In genomic region chr9:24378848-24379247, GRCm38 (mm10) we compare ENCODE assay signal across 12 mouse cellular contexts.
DNase-seq lines count a peak whose midpoint lies in the region; ATAC-seq and TF ChIP-seq lines count a peak whose summit lies in the region.
"Had no signal": no experiment of that assay in that cellular context is flagged by ENCODE, and none has a peak within 500 bp of the region (broad histone marks: within the 10 kb centered on the region; RNA-seq: fewer than 3 reads in every experiment).

No protein-coding gene starts in this region.

- H3K27me3 ChIP-seq in hindbrain, embryonic 11.5 days (ENCODE audit: control insufficient read depth, insufficient read depth, low read length), result no peaks in the 10 kb centered on the region
- H3K27me3 ChIP-seq in hindbrain, embryonic 12.5 days, result no peaks in the 10 kb centered on the region
- H3K27me3 ChIP-seq in kidney, embryonic 15.5 days, result no peaks in the 10 kb centered on the region
- no peaks in the 10 kb centered on the region for H3K27me3 ChIP-seq in liver, postnatal 0 days (ENCODE audit: insufficient read depth, low read length)
- H3K27me3 ChIP-seq in liver, embryonic 12.5 days (replicated peaks), result no peaks in the 10 kb centered on the region
- H3K27me3 ChIP-seq: embryonic facial prominence, embryonic 13.5 days; embryonic facial prominence, embryonic 15.5 days; forebrain, embryonic 12.5 days had no signal

- no peak overlapping the region for H3K9ac ChIP-seq in hindbrain, embryonic 11.5 days (ENCODE audit: low read depth, low read length)
- no peak overlapping the region for H3K9ac ChIP-seq in hindbrain, embryonic 12.5 days
- H3K9ac ChIP-seq in kidney, embryonic 15.5 days, result no peak overlapping the region
- no peak overlapping the region for H3K9ac ChIP-seq in liver, postnatal 0 days (replicated peaks)
- H3K9ac ChIP-seq in liver, embryonic 12.5 days, result no peak overlapping the region
- H3K9ac ChIP-seq: embryonic facial prominence, embryonic 13.5 days; embryonic facial prominence, embryonic 15.5 days; forebrain, embryonic 12.5 days had no signal

- WGBS in hindbrain, embryonic 11.5 days, result 87% methylated on average over 2 of the region's 2 CpGs
- WGBS in hindbrain, embryonic 12.5 days, result 84% methylated on average over 2 of the region's 2 CpGs
- 93% methylated on average over 2 of the region's 2 CpGs for WGBS in kidney, embryonic 15.5 days
- WGBS in liver, postnatal 0 days (ENCODE audit: insufficient replicate concordance), result 77% methylated on average over 2 of the region's 2 CpGs
- 79% methylated on average over 2 of the region's 2 CpGs for WGBS in liver, embryonic 12.5 days (ENCODE audit: insufficient replicate concordance)

- no peak overlapping the region for H3K4me3 ChIP-seq in hindbrain, embryonic 11.5 days (ENCODE audit: low read depth, low read length)
- H3K4me3 ChIP-seq in hindbrain, embryonic 12.5 days, result no peak overlapping the region
- H3K4me3 ChIP-seq in kidney, embryonic 15.5 days (replicated peaks), result no peak overlapping the region
- H3K4me3 ChIP-seq in liver, postnatal 0 days (ENCODE audit: low read depth, low read length), result no peak overlapping the region
- no peak overlapping the region for H3K4me3 ChIP-seq in liver, embryonic 12.5 days
- H3K4me3 ChIP-seq: embryonic facial prominence, embryonic 13.5 days; embryonic facial prominence, embryonic 15.5 days; erythroblast, embryonic 14.5 days; forebrain, embryonic 10.5 days; forebrain, embryonic 12.5 days had no signal

- H3K4me2 ChIP-seq in hindbrain, embryonic 11.5 days (replicated peaks; ENCODE audit: low read depth, low read length), result no peak overlapping the region
- no peak overlapping the region for H3K4me2 ChIP-seq in hindbrain, embryonic 12.5 days (replicated peaks)
- no peak overlapping the region for H3K4me2 ChIP-seq in kidney, embryonic 15.5 days
- no peak overlapping the region for H3K4me2 ChIP-seq in liver, postnatal 0 days (ENCODE audit: low read depth, low read length)
- no peak overlapping the region for H3K4me2 ChIP-seq in liver, embryonic 12.5 days
- H3K4me2 ChIP-seq: embryonic facial prominence, embryonic 13.5 days; embryonic facial prominence, embryonic 15.5 days; forebrain, embryonic 12.5 days had no signal

- ATAC-seq in hindbrain, embryonic 11.5 days (ENCODE audit: low FRiP score), result no peak
- ATAC-seq in hindbrain, embryonic 12.5 days (ENCODE audit: low FRiP score), result no peak
- no peak for ATAC-seq in kidney, embryonic 15.5 days (replicated peaks; ENCODE audit: low FRiP score)
- ATAC-seq in liver, postnatal 0 days, result peak; percentile 78
- no peak for ATAC-seq in liver, embryonic 12.5 days
- ATAC-seq: forebrain, embryonic 14.5 days had no signal

- TF ChIP-seq EP300 in liver, postnatal 0 days (IDR thresholded peaks at IDR 0.05; ENCODE audit: low read depth), result no peak

- DNase-seq in hindbrain, embryonic 11.5 days (ENCODE audit: low spot score), result no peak
- DNase-seq in kidney, adult 9 months, result peak; percentile 1
- DNase-seq in liver, postnatal 0 days, result peak; percentile 18

- no peaks in the 10 kb centered on the region for H3K9me3 ChIP-seq in hindbrain, embryonic 11.5 days (ENCODE audit: control insufficient read depth, low read length)
- no peaks in the 10 kb centered on the region for H3K9me3 ChIP-seq in hindbrain, embryonic 12.5 days (replicated peaks)
- H3K9me3 ChIP-seq in kidney, embryonic 15.5 days (replicated peaks), result no peaks in the 10 kb centered on the region
- no peaks in the 10 kb centered on the region for H3K9me3 ChIP-seq in liver, postnatal 0 days (ENCODE audit: low read length)
- H3K9me3 ChIP-seq in liver, embryonic 12.5 days (replicated peaks), result no peaks in the 10 kb centered on the region
- H3K9me3 ChIP-seq: embryonic facial prominence, embryonic 13.5 days; embryonic facial prominence, embryonic 15.5 days; forebrain, embryonic 10.5 days; forebrain, embryonic 12.5 days had no signal

- TF ChIP-seq CTCF in liver, postnatal 0 days (IDR thresholded peaks at IDR 0.05; ENCODE audit: low read depth), result no peak

- 0 out of 2 replicates have a peak overlapping the region, but pooled peaks have one; percentile 31 for H3K27ac ChIP-seq in hindbrain, embryonic 11.5 days (ENCODE audit: low read depth, low read length)
- no peak overlapping the region for H3K27ac ChIP-seq in hindbrain, embryonic 12.5 days
- H3K27ac ChIP-seq in kidney, embryonic 15.5 days, result no peak overlapping the region
- H3K27ac ChIP-seq in liver, postnatal 0 days (ENCODE audit: low read depth), result no peak overlapping the region
- H3K27ac ChIP-seq in liver, embryonic 12.5 days, result no peak overlapping the region
- H3K27ac ChIP-seq: embryonic facial prominence, embryonic 13.5 days; embryonic facial prominence, embryonic 15.5 days; forebrain, embryonic 10.5 days; forebrain, embryonic 12.5 days had no signal

- H3K4me1 ChIP-seq in hindbrain, embryonic 11.5 days (replicated peaks; ENCODE audit: control insufficient read depth, insufficient read depth, low read length), result no peaks in the 10 kb centered on the region
- 0 out of 2 replicates have a peak, but pooled peaks cover 5% of the 10 kb centered on the region for H3K4me1 ChIP-seq in hindbrain, embryonic 12.5 days
- H3K4me1 ChIP-seq in kidney, embryonic 15.5 days, result no peaks in the 10 kb centered on the region
- no peaks in the 10 kb centered on the region for H3K4me1 ChIP-seq in liver, postnatal 0 days (ENCODE audit: insufficient read depth)
- peaks cover 6% of the 10 kb centered on the region; the same call in 1 of the 2 replicates for H3K4me1 ChIP-seq in liver, embryonic 12.5 days
- H3K4me1 ChIP-seq: embryonic facial prominence, embryonic 13.5 days; embryonic facial prominence, embryonic 15.5 days; forebrain, embryonic 10.5 days; forebrain, embryonic 12.5 days had no signal

- no peaks in the 10 kb centered on the region for H3K36me3 ChIP-seq in hindbrain, embryonic 11.5 days (ENCODE audit: control insufficient read depth, insufficient read depth, low read length)
- H3K36me3 ChIP-seq in hindbrain, embryonic 12.5 days, result no peaks in the 10 kb centered on the region
- H3K36me3 ChIP-seq in kidney, embryonic 15.5 days, result no peaks in the 10 kb centered on the region
- no peaks in the 10 kb centered on the region for H3K36me3 ChIP-seq in liver, postnatal 0 days (replicated peaks; ENCODE audit: insufficient read depth, low read length)
- H3K36me3 ChIP-seq in liver, embryonic 12.5 days, result no peaks in the 10 kb centered on the region
- H3K36me3 ChIP-seq: embryonic facial prominence, embryonic 13.5 days; embryonic facial prominence, embryonic 15.5 days; forebrain, embryonic 10.5 days; forebrain, embryonic 12.5 days had no signal
